Mouse (Mus musculus): ENCODE measurements around the gene Etfa. TPM values are rescaled to one million over a fixed set of nuclear protein-coding genes. Genes with fewer than 3 reads are reported as not detected.

Gene Etfa
- 120 and 124 TPM in 2 replicates for polyA plus RNA-seq (2016; fragmentation: Nextera tagmentation; extraction: Ambion mirVana)

DNA sequence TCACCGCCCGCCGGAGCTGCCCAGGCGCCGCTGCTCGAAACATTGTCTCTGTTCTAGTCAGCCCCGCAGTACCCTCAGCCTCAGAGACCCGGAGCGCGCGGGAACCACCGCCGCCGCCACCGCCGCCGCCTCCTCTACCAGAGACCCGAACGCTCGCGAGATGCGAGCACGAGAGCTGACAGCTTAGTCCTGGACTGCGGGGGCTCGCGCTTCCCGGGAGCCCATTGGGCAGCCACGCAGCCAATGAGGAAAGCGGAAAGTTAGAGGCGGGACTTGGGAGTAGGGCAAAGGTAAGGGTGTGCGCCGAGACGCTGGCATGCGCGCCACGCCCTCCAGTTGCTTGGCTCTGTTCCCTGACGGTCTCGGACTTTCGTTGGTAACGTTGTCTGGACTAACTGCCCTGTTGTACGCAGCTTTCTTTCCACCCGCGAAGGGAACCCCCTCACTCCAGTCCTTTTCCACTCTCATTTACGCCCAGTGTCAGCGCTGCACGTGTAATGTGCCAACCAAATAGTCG is at the start of gene Etfa:
Gene Etfa (minus strand): TSS at position 217 of the 517 bp plus-strand sequence.
- Histone ChIP-seq H3K4me2 (replicated peaks) (peak within 1 kb of the TSS; percentile 81), H3K9me3 (no peaks in the 10 kb centered on the region), H3K9ac (peak within 1 kb of the TSS; percentile 86), H3K27ac (peak within 1 kb of the TSS; percentile 50; the same call in 1 of the 2 replicates), H3K4me3 (peak within 1 kb of the TSS; percentile 83), H3K36me3 (no peaks in the 10 kb centered on the region), H3K27me3 (replicated peaks) (peaks cover 21% of the 10 kb centered on the region), H3K4me1 (no peaks in the 10 kb centered on the region)
- peak; percentile 100 for ATAC-seq (ENCODE audit: low FRiP score, low read depth)
- under 1% methylated on average over 47 of the region's 47 CpGs for WGBS

DNA sequence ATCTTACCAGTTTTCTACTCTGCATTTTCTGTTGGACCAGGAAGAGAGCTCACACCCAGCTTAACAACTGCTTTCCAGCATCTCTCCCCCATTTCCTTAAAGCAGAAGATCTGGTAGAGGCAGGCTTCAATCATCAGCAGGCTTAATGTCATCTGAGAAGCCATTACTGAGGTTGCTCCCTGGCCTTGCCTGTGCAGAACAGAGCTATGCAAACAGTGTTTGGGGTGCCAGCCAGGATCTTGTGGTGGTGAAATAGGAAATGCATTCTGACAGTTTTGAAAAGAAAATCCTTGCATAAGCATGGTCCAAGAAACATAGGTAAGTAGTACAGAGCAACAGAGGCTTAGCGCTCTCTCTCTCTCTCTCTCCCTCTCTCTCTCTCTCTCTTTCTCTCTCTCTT is 48.9 kb upstream of the Etfa start:
- 83% methylated on average over 1 of the region's 1 CpGs for WGBS
- no peak overlapping the region for H3K4me3 ChIP-seq
- H3K27me3 ChIP-seq (replicated peaks): no peaks in the 10 kb centered on the region
- H3K27ac ChIP-seq: no peak overlapping the region
- H3K4me2 ChIP-seq (replicated peaks): no peak overlapping the region
- H3K36me3 ChIP-seq: no peaks in the 10 kb centered on the region
- H3K4me1 ChIP-seq: no peaks in the 10 kb centered on the region
- ATAC-seq (ENCODE audit: low FRiP score, low read depth): no peak
- H3K9me3 ChIP-seq: no peaks in the 10 kb centered on the region
- no peak overlapping the region for H3K9ac ChIP-seq

DNA sequence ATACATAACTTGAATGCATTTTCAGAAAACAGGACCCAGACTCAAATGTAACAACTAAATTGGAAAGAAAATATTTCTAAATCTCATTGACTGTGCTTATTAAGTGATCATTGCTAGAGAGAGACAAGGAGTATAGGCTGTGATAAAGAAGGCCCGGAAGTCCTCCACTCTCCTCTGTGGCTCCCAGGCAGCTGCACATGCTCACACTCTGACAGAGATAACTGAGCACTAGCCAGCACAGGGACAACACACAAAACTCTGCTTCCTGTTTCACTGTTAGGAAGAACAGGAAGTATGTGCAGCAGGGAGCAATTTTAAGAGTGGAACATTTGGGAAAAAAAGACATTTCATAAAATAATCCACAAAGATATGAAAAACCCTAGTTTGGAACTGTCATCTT is 42.9 kb upstream of the Etfa start:
- Histone ChIP-seq H3K27me3 (replicated peaks) (peaks cover 7% of the 10 kb centered on the region), H3K4me3 (no peak overlapping the region), H3K9ac (no peak overlapping the region), H3K36me3 (no peaks in the 10 kb centered on the region), H3K9me3 (no peaks in the 10 kb centered on the region), H3K4me2 (replicated peaks) (no peak overlapping the region), H3K4me1 (no peaks in the 10 kb centered on the region), H3K27ac (no peak overlapping the region)
- no peak for ATAC-seq (ENCODE audit: low FRiP score, low read depth)
- WGBS: 82% methylated on average over 1 of the region's 1 CpGs

DNA sequence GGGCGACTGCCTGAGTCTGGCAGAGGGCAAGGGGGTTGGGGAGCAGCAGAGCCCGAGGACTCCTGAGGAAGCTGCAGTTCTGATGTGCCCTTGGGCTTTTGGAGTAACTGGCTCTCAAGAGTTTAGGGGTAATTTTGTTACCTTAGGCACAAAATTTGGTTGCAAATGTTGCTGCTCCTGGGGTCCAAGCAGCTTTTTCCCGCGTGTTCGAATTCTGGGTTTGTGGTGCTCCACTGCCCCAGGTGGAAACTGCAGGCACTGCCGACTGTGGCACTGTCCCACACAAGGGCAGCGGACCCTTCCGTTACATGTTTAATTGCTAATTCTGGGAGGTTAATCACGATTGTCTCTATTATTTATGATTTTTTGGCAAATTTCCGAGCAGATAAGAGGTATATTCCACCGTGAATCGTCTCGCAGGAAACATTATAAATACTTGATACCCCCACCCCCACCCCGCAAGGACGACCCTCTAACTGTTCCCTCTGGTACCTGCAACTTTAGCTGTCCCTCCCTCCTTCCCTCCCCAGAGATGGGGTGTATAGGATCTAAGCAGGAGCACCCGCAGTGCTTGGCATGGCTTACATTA is 37.4 kb upstream of the Etfa start:
- Histone ChIP-seq H3K27me3 (replicated peaks) (peaks cover 63% of the 10 kb centered on the region), H3K4me3 (no peak overlapping the region), H3K4me2 (replicated peaks) (0 out of 2 replicates have a peak overlapping the region, but pooled peaks have one; percentile 14), H3K36me3 (no peaks in the 10 kb centered on the region), H3K9me3 (no peaks in the 10 kb centered on the region), H3K27ac (no peak overlapping the region), H3K9ac (no peak overlapping the region), H3K4me1 (peaks cover 16% of the 10 kb centered on the region)
- ATAC-seq (ENCODE audit: low FRiP score, low read depth): no peak
- WGBS: 4% methylated on average over 16 of the region's 16 CpGs

DNA sequence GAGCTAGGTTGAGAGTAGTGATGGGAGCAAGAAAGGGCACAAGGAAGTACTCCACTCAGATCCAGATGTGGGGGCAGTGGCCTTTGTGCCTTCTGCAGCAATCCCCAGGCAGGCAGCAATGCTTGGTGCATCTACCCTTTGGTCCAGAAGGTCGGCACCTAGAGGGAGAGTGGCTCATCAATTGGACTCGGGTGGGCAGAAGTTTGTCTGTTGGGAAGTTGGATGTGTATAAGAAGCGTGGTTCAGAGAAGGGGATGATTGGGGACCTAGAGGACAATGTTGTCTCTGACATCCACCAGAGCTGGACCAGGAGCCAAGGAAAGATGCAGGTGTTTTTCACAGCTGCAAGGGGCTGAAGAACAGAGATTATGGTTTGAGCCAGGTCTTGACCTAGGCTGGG is 36.8 kb upstream of the Etfa start:
- WGBS: 12% methylated on average over 3 of the region's 3 CpGs
- Histone ChIP-seq H3K9ac (no peak overlapping the region), H3K36me3 (no peaks in the 10 kb centered on the region), H3K4me3 (no peak overlapping the region), H3K4me2 (replicated peaks) (no peak overlapping the region), H3K4me1 (peaks cover 19% of the 10 kb centered on the region), H3K27me3 (replicated peaks) (peaks cover 68% of the 10 kb centered on the region), H3K9me3 (no peaks in the 10 kb centered on the region), H3K27ac (no peak overlapping the region)
- ATAC-seq (ENCODE audit: low FRiP score, low read depth): no peak

DNA sequence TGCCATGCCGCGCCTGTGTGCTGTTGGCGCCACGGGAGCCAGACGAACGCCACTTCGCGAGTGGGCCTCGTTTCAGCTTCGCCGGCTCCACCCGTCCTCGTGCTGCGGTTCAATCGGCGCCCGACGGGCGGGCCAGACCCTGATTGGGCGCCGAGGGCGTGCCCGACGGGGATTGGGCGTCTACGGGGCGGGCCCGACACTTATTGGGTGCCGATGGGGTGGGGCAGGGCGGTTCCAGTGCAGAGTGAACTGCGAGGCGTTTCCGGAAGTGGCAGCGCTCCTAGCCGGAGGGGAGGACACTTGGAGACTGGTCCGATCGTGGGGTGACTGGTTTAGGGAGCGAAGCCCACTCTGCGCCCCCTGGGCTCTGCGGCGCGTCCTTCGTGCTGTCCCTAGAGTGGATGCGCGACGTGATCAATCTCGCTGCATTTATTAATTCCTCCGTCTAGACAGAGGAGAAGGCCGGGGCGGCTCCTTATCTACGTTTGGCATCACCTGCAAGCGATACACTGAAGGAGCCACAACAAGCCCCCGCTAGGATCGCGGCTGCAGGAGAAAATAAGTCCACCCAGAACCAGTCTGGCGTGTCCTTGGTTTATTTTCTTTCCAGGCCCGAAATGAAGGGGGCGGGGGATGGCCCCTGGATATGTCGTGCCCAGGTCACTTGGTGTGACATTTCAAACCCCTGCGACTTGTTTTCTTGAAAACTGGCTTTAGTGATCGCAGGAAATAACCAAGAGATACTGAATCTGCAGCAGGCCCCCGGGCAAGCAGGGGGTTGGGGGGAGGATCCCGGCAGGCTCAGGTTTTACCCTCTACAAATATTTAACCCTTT is 34.4 kb upstream of the Etfa start:
- 2% methylated on average over 63 of the region's 63 CpGs for WGBS
- H3K4me2 ChIP-seq (replicated peaks): peak overlapping the region; percentile 45
- ATAC-seq (ENCODE audit: low FRiP score, low read depth): peak; percentile 23; the same call in 1 of the 2 replicates
- H3K36me3 ChIP-seq: no peaks in the 10 kb centered on the region
- no peaks in the 10 kb centered on the region for H3K9me3 ChIP-seq
- peak overlapping the region; percentile 17 for H3K4me3 ChIP-seq
- no peak overlapping the region for H3K27ac ChIP-seq
- peaks cover 33% of the 10 kb centered on the region for H3K4me1 ChIP-seq
- H3K9ac ChIP-seq: no peak overlapping the region
- H3K27me3 ChIP-seq (replicated peaks): peaks cover 93% of the 10 kb centered on the region

DNA sequence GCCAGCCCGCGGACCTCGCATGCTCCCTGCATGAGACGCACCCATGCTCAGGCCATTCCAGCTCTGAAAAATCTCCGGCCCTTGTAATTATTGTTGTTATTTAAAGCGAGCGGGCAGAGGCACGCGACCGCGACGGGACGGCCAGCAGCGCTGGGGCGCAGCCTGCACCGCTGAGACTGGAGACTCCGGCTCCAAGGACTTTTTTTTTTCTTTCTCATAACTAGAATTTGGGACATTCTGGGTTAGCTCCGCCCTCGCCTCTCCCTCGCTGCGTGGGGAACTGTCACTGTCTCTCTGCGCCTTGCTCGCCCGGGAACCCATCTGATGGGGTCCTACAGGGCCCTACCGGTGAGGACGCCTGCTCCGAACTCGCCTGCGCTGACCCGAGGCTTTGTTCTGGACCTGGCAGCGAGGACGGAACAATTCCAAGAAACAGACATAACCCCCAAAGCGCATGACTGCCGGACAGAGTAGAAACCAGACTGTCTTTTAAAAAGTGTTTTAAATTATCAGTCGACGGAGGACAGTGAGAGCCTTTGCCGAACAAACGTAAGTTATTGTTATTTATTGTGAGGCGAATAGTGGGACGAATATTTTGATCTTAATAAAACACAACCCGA is 33.6 kb upstream of the Etfa start:
- H3K4me3 ChIP-seq: peak overlapping the region; percentile 17; the same call in 1 of the 2 replicates
- peaks cover 38% of the 10 kb centered on the region for H3K4me1 ChIP-seq
- peaks cover 94% of the 10 kb centered on the region for H3K27me3 ChIP-seq (replicated peaks)
- no peaks in the 10 kb centered on the region for H3K36me3 ChIP-seq
- 6% methylated on average over 41 of the region's 41 CpGs for WGBS
- H3K9me3 ChIP-seq: no peaks in the 10 kb centered on the region
- no peak for ATAC-seq (ENCODE audit: low FRiP score, low read depth)
- H3K4me2 ChIP-seq (replicated peaks): peak overlapping the region; percentile 45
- H3K27ac ChIP-seq: no peak overlapping the region
- H3K9ac ChIP-seq: no peak overlapping the region

DNA sequence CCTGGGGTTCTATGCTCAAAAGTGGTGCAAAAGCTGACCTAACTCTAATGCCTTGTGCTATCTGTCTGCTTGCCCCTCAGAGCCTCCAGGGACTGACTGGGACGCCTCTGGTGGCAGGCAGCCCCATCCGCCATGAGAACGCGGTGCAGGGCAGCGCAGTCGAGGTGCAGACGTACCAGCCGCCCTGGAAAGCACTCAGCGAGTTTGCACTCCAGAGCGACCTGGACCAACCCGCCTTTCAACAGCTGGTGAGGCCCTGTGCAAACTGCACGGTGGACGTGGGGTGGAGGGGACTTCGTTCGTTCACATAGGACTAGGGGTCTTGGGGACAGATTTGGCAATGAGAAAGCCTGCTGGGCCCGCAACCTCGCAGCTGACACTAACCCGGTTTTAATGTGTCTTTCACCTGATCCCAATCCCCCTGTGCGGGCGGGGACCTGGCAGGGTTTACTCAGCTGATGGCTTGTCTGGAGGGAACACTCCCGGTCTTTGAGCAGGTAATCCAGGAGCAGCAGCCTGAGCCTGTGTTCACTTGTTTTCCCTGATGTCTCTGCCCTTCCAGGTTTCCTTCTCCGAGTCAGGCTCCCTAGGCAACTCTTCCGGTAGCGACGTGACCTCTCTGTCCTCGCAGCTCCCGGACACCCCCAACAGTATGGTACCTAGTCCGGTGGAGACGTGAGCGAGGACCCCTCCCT is 33.0 kb upstream of the Etfa start:
- Histone ChIP-seq H3K4me2 (replicated peaks) (peak overlapping the region; percentile 45), H3K4me1 (peaks cover 42% of the 10 kb centered on the region), H3K4me3 (peak overlapping the region; percentile 38), H3K9me3 (no peaks in the 10 kb centered on the region), H3K27ac (no peak overlapping the region), H3K36me3 (no peaks in the 10 kb centered on the region), H3K27me3 (replicated peaks) (peaks cover 97% of the 10 kb centered on the region), H3K9ac (0 out of 2 replicates have a peak overlapping the region, but pooled peaks have one; percentile 29)
- ATAC-seq (ENCODE audit: low FRiP score, low read depth): no peak
- under 1% methylated on average over 30 of the region's 30 CpGs for WGBS

DNA sequence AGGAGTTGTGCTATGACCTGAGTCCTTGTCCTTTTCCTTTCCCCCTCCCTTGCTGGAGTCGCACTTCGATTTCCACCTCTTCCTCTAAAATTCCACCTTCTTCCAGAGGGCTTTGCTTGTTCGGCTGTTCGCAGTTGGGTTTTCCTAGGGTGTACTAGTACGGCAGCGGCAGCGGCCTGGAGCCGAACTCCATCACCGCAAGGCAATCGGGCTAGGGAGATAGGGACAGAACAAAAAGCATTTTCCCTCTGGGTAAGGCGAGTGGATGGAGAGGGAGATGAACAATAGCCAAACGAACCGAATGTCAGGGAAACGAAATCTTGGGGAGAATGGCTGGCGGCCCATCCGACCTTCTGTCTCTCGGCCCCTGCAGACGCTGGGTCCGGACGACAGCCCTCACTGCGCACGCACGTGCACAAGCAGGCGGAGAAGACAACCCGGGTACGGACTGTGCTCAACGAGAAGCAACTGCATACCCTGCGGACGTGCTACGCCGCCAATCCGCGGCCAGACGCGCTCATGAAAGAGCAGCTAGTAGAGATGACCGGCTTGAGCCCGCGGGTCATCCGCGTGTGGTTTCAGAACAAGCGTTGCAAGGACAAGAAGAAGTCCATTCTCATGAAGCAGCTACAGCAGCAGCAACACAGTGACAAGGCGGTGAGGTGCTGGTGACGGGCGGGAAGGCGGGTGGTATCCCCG is 31.8 kb upstream of the Etfa start:
- Histone ChIP-seq H3K27ac (0 out of 2 replicates have a peak overlapping the region, but pooled peaks have one; percentile 1), H3K36me3 (no peaks in the 10 kb centered on the region), H3K4me2 (replicated peaks) (peak overlapping the region; percentile 45), H3K9ac (peak overlapping the region; percentile 36; the same call in 1 of the 2 replicates), H3K4me1 (peaks cover 44% of the 10 kb centered on the region), H3K27me3 (replicated peaks) (peaks cover 97% of the 10 kb centered on the region), H3K4me3 (peak overlapping the region; percentile 38), H3K9me3 (no peaks in the 10 kb centered on the region)
- ATAC-seq (ENCODE audit: low FRiP score, low read depth): no peak
- WGBS: under 1% methylated on average over 46 of the region's 46 CpGs

DNA sequence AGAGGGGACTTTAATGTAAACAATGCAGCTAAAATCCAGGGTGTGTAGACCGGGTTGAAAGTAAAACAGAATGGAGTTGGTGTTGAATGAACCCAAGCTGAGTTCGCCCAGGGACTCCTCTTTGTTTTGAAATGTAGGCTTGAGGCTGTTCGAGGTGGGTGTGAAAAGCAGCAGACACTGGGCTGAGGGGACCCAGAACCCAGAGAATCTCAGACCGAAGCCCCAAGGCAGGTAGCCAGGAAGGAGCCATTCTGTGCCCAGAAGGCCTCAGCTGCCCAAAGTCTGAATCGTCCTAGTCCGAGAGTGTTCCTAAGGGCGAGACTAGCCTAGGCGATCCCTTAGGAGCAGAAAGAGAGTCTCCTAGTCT is 31.3 kb upstream of the Etfa start:
- peaks cover 50% of the 10 kb centered on the region for H3K4me1 ChIP-seq
- peaks cover 97% of the 10 kb centered on the region for H3K27me3 ChIP-seq (replicated peaks)
- H3K9ac ChIP-seq: peak overlapping the region; percentile 36; the same call in 1 of the 2 replicates
- H3K4me3 ChIP-seq: peak overlapping the region; percentile 38
- no peaks in the 10 kb centered on the region for H3K36me3 ChIP-seq
- ATAC-seq (ENCODE audit: low FRiP score, low read depth): no peak
- 2% methylated on average over 8 of the region's 8 CpGs for WGBS
- H3K27ac ChIP-seq: no peak overlapping the region
- H3K4me2 ChIP-seq (replicated peaks): peak overlapping the region; percentile 45
- no peaks in the 10 kb centered on the region for H3K9me3 ChIP-seq
